Mouse (Mus musculus) intestine, embryonic 16.5 days (tissue): ENCODE measurements around the gene Zfhx3. TPM values are rescaled to one million over a fixed set of nuclear protein-coding genes. Genes with fewer than 3 reads are reported as not detected.

Experiments
- ATAC-seq: fragments of 200-750 bp; cut with Nextera tagmentation; 2 replicates; pipeline ENCODE4 v1.8.0; 2017; ENCODE audit warnings: moderate TSS enrichment, moderate library complexity
- H3K27ac ChIP-seq: fragments of 300-500 bp; sonication (generic); 2 replicates; pipeline ENCODE4 v1.5.1; 2014; ENCODE audit warnings: mild to moderate bottlenecking, low read length
- H3K27me3 ChIP-seq: fragments of 300-500 bp; sonication (generic); replicated peaks from 2 replicates; pipeline ENCODE4 v1.6.1; 2014; ENCODE audit warnings: low read length, control low read depth, mixed read lengths; ENCODE audit not compliant: control insufficient read depth, insufficient read depth
- H3K36me3 ChIP-seq: fragments of 300-500 bp; sonication (generic); 2 replicates; pipeline ENCODE4 v1.6.1; 2014; ENCODE audit warnings: low read length, control low read depth; ENCODE audit not compliant: control insufficient read depth, insufficient read depth
- H3K4me1 ChIP-seq: fragments of 300-500 bp; sonication (generic); 2 replicates; pipeline ENCODE4 v1.6.1; 2014; ENCODE audit warnings: low read length, control low read depth, mixed read lengths; ENCODE audit not compliant: control insufficient read depth, insufficient read depth
- H3K4me2 ChIP-seq: fragments of 300-500 bp; sonication (generic); 2 replicates; pipeline ENCODE4 v1.6.1; 2014; ENCODE audit warnings: low read depth, low read length, control low read depth
- H3K4me3 ChIP-seq: fragments of 300-500 bp; sonication (generic); 2 replicates; pipeline ENCODE4 v1.5.1; 2014; ENCODE audit warnings: mild to moderate bottlenecking, low read length
- H3K9ac ChIP-seq: fragments of 300-500 bp; sonication (generic); 2 replicates; pipeline ENCODE4 v1.6.1; 2014; ENCODE audit warnings: low read depth, low read length
- H3K9me3 ChIP-seq: fragments of 300-500 bp; sonication (generic); 2 replicates; pipeline ENCODE4 v1.6.1; 2016; ENCODE audit warnings: low read length, control low read depth; ENCODE audit not compliant: control insufficient read depth
- WGBS: fragments of 180-500 bp; shearing (Covaris S2); extraction: QIAGEN DNeasy Blood & Tissue Kit; methylation state at CpG from one replicate; pipeline ENCODE4 v1.1.7; 2014; 5-methylcytosine and 5-hydroxymethylcytosine counted together
- polyA plus RNA-seq: library from polyadenylated mRNA; unstranded; fragments of >200 nt; fragmentation: Nextera tagmentation; extraction: Ambion mirVana; gene quantifications from 2 replicates; pipeline ENCODE4 v1.2.1, GENCODE M21; 2015

The Zfhx3 gene
- polyA plus RNA-seq, 1 experiment from 2014 or later, result 6.1 TPM

- no peak overlapping the region for H3K4me3 ChIP-seq
- no peaks in the 10 kb centered on the region for H3K36me3 ChIP-seq
- H3K27me3 ChIP-seq, result no peaks in the 10 kb centered on the region
- H3K4me2 ChIP-seq, result no peak overlapping the region
- H3K27ac ChIP-seq, result no peak overlapping the region
- no peak overlapping the region for H3K9ac ChIP-seq
- ATAC-seq, result no peak
- H3K9me3 ChIP-seq, result no peaks in the 10 kb centered on the region
- H3K4me1 ChIP-seq, result peaks cover 19% of the 10 kb centered on the region
- WGBS, result 84% methylated on average over 9 of the region's 9 CpGs
Observed at GRCm38 (mm10) chr8:108882073-108882472, 939.6 kb downstream of the Zfhx3 start.

GRCm38 (mm10) chr8:108883381-108883780, 940.9 kb downstream of the Zfhx3 start:
- Histone ChIP-seq H3K9ac (no peak overlapping the region), H3K27me3 (no peaks in the 10 kb centered on the region), H3K4me1 (peaks cover 19% of the 10 kb centered on the region), H3K4me2 (no peak overlapping the region), H3K36me3 (no peaks in the 10 kb centered on the region), H3K9me3 (no peaks in the 10 kb centered on the region), H3K27ac (no peak overlapping the region), H3K4me3 (no peak overlapping the region)
- ATAC-seq, result no peak
- WGBS, result 74% methylated on average over 6 of the region's 6 CpGs

GRCm38 (mm10) chr8:108884947-108885346, 942.5 kb downstream of the Zfhx3 start:
- WGBS, result 46% methylated on average over 4 of the region's 4 CpGs
- no peaks in the 10 kb centered on the region for H3K36me3 ChIP-seq
- no peak overlapping the region for H3K4me2 ChIP-seq
- peak; percentile 52 for ATAC-seq
- no peaks in the 10 kb centered on the region for H3K27me3 ChIP-seq
- H3K27ac ChIP-seq, result no peak overlapping the region
- no peaks in the 10 kb centered on the region for H3K9me3 ChIP-seq
- H3K9ac ChIP-seq, result no peak overlapping the region; the same call in 1 of the 2 replicates
- H3K4me1 ChIP-seq, result peaks cover 27% of the 10 kb centered on the region
- no peak overlapping the region for H3K4me3 ChIP-seq

GRCm38 (mm10) chr8:108885450-108885849, 943.0 kb downstream of the Zfhx3 start:
- WGBS, result 69% methylated on average over 14 of the region's 14 CpGs
- Histone ChIP-seq H3K27ac (peak overlapping the region; percentile 39; the same call in 1 of the 2 replicates), H3K9me3 (no peaks in the 10 kb centered on the region), H3K4me1 (peaks cover 27% of the 10 kb centered on the region), H3K27me3 (no peaks in the 10 kb centered on the region), H3K4me3 (no peak overlapping the region), H3K4me2 (no peak overlapping the region), H3K36me3 (no peaks in the 10 kb centered on the region), H3K9ac (no peak overlapping the region)
- ATAC-seq, result no peak

GRCm38 (mm10) chr8:108885861-108886260, 943.4 kb downstream of the Zfhx3 start:
- ATAC-seq, result no peak

GRCm38 (mm10) chr8:108886599-108887255, 944.3 kb downstream of the Zfhx3 start:
- 21% methylated on average over 12 of the region's 12 CpGs for WGBS
- no peaks in the 10 kb centered on the region for H3K9me3 ChIP-seq
- H3K36me3 ChIP-seq, result no peaks in the 10 kb centered on the region
- peak overlapping the region; percentile 51 for H3K4me2 ChIP-seq
- peak; percentile 61 for ATAC-seq
- H3K9ac ChIP-seq, result peak overlapping the region; percentile 48; the same call in 1 of the 2 replicates
- no peak overlapping the region for H3K27ac ChIP-seq
- H3K4me1 ChIP-seq, result peaks cover 25% of the 10 kb centered on the region
- H3K4me3 ChIP-seq, result peak overlapping the region; percentile 34
- no peaks in the 10 kb centered on the region for H3K27me3 ChIP-seq

More at GRCm38 (mm10) chr8:108885861-108886260, 943.4 kb downstream of the Zfhx3 start:
- Histone ChIP-seq H3K9ac (no peak overlapping the region), H3K4me3 (no peak overlapping the region), H3K9me3 (no peaks in the 10 kb centered on the region), H3K27me3 (no peaks in the 10 kb centered on the region), H3K36me3 (no peaks in the 10 kb centered on the region), H3K4me1 (peaks cover 25% of the 10 kb centered on the region), H3K27ac (no peak overlapping the region), H3K4me2 (no peak overlapping the region)
- 62% methylated on average over 12 of the region's 12 CpGs for WGBS

- no peak overlapping the region for H3K27ac ChIP-seq
- 79% methylated on average over 14 of the region's 14 CpGs for WGBS
- no peak overlapping the region for H3K4me2 ChIP-seq
- no peak overlapping the region for H3K4me3 ChIP-seq
- ATAC-seq, result no peak
- H3K9ac ChIP-seq, result no peak overlapping the region
- H3K4me1 ChIP-seq, result peaks cover 25% of the 10 kb centered on the region
- no peaks in the 10 kb centered on the region for H3K36me3 ChIP-seq
- H3K9me3 ChIP-seq, result no peaks in the 10 kb centered on the region
- no peaks in the 10 kb centered on the region for H3K27me3 ChIP-seq
Observed at GRCm38 (mm10) chr8:108887256-108887615, 944.8 kb downstream of the Zfhx3 start.

GRCm38 (mm10) chr8:108887890-108888289, 945.4 kb downstream of the Zfhx3 start:
- ATAC-seq, result no peak
- Histone ChIP-seq H3K9ac (no peak overlapping the region), H3K27me3 (no peaks in the 10 kb centered on the region), H3K27ac (no peak overlapping the region), H3K4me2 (no peak overlapping the region), H3K4me3 (no peak overlapping the region), H3K9me3 (no peaks in the 10 kb centered on the region), H3K4me1 (peaks cover 25% of the 10 kb centered on the region), H3K36me3 (no peaks in the 10 kb centered on the region)
- 88% methylated on average over 8 of the region's 8 CpGs for WGBS

GRCm38 (mm10) chr8:108888924-108889323, 946.5 kb downstream of the Zfhx3 start:
- no peak overlapping the region for H3K4me2 ChIP-seq
- peaks cover 27% of the 10 kb centered on the region for H3K4me1 ChIP-seq
- H3K27me3 ChIP-seq, result no peaks in the 10 kb centered on the region
- no peaks in the 10 kb centered on the region for H3K9me3 ChIP-seq
- no peaks in the 10 kb centered on the region for H3K36me3 ChIP-seq
- no peak overlapping the region for H3K4me3 ChIP-seq
- no peak overlapping the region for H3K27ac ChIP-seq
- no peak for ATAC-seq
- WGBS, result 57% methylated on average over 4 of the region's 4 CpGs
- no peak overlapping the region for H3K9ac ChIP-seq

- H3K4me2 ChIP-seq, result no peak overlapping the region
- H3K9ac ChIP-seq, result no peak overlapping the region
- H3K36me3 ChIP-seq, result no peaks in the 10 kb centered on the region
- peaks cover 32% of the 10 kb centered on the region for H3K4me1 ChIP-seq
- no peaks in the 10 kb centered on the region for H3K9me3 ChIP-seq
- no peaks in the 10 kb centered on the region for H3K27me3 ChIP-seq
- no peak for ATAC-seq
- H3K27ac ChIP-seq, result no peak overlapping the region
- 48% methylated on average over 5 of the region's 5 CpGs for WGBS
- H3K4me3 ChIP-seq, result no peak overlapping the region
Observed at GRCm38 (mm10) chr8:108889406-108889805, 947.0 kb downstream of the Zfhx3 start.
